ENCODE assay signal across 8 mouse cellular contexts in genomic region chr10:89685391-89686138, GRCm38 (mm10). TPM values are rescaled to one million over a fixed set of nuclear protein-coding genes. Genes with fewer than 3 reads are reported as not detected.
A peak's percentile ranks its signal among the peaks of the same experiment; 100 is the strongest.
DNase-seq lines count a peak whose midpoint lies in the region; ATAC-seq lines count a peak whose summit lies in the region.

No protein-coding gene starts in this region.

- peak overlapping the region; percentile 69 for H3K4me2 ChIP-seq in forebrain, embryonic 15.5 days (replicated peaks)
- H3K4me2 ChIP-seq in midbrain, embryonic 12.5 days (replicated peaks): peak overlapping the region; percentile 89

- under 1% methylated on average over 51 of the region's 51 CpGs for WGBS in forebrain, embryonic 15.5 days
- 1% methylated on average over 48 of the region's 51 CpGs for WGBS in midbrain, embryonic 12.5 days

- intact Hi-C loops in gastrocnemius, postnatal 14 days (cut with DNase I; ENCODE audit: low total_unique reads): no loop called here

- DNase-seq in gastrocnemius, postnatal 14 days: peak; percentile 23
- no peak for DNase-seq in gastrocnemius, adult 18-20 months (ENCODE audit: low spot score)
- DNase-seq in urinary bladder, postnatal 4 days (ENCODE audit: low spot score in 2 of 2): peak; percentile 18 to 60
- DNase-seq in urinary bladder, adult 2 months (ENCODE audit: low spot score): no peak
- DNase-seq in kidney, postnatal 36 days: peak; percentile 62 to 70
- DNase-seq in right cerebral cortex, postnatal 36 days (ENCODE audit: low spot score in 2 of 2): no peak

- peaks cover 28% of the 10 kb centered on the region for H3K4me1 ChIP-seq in forebrain, embryonic 15.5 days
- H3K4me1 ChIP-seq in midbrain, embryonic 12.5 days: peaks cover 18% of the 10 kb centered on the region

- H3K36me3 ChIP-seq in forebrain, embryonic 15.5 days: no peaks in the 10 kb centered on the region
- H3K36me3 ChIP-seq in midbrain, embryonic 12.5 days: 0 out of 2 replicates have a peak, but pooled peaks cover 5% of the 10 kb centered on the region

- H3K27me3 ChIP-seq in forebrain, embryonic 15.5 days: no peaks in the 10 kb centered on the region
- H3K27me3 ChIP-seq in midbrain, embryonic 12.5 days: peaks cover 4% of the 10 kb centered on the region; the same call in 1 of the 2 replicates

- ATAC-seq in forebrain, embryonic 15.5 days (replicated peaks): no peak; the same call in 1 of the 2 replicates
- no peak; the same call in 1 of the 2 replicates for ATAC-seq in midbrain, embryonic 12.5 days (ENCODE audit: low FRiP score, low read depth)

- peak overlapping the region; percentile 72 for H3K9ac ChIP-seq in forebrain, embryonic 15.5 days (replicated peaks)
- H3K9ac ChIP-seq in midbrain, embryonic 12.5 days (replicated peaks): peak overlapping the region; percentile 97

- peak overlapping the region; percentile 57 for H3K4me3 ChIP-seq in forebrain, embryonic 15.5 days
- peak overlapping the region; percentile 100 for H3K4me3 ChIP-seq in midbrain, embryonic 12.5 days

- H3K9me3 ChIP-seq in forebrain, embryonic 15.5 days: no peaks in the 10 kb centered on the region
- no peaks in the 10 kb centered on the region for H3K9me3 ChIP-seq in midbrain, embryonic 12.5 days

- peak overlapping the region; percentile 55 for H3K27ac ChIP-seq in forebrain, embryonic 15.5 days (replicated peaks)
- peak overlapping the region; percentile 77 for H3K27ac ChIP-seq in midbrain, embryonic 12.5 days (replicated peaks)

RNA-seq across cellular contexts. Expression of gene Scyl2, which starts 0.5 kb away (rescaled TPM):
- total RNA-seq in gastrocnemius, postnatal 14 days (2021): 10 to 100 TPM; 11.4 to 13.6 TPM
- total RNA-seq in gastrocnemius, adult 18-20 months (2021): 10 to 100 TPM; 12.3 to 12.9 TPM
- polyA plus RNA-seq in urinary bladder, adult 2 months (2012; rRNA removed): 26.2 and 27.9 TPM in 2 replicates
- polyA plus RNA-seq in forebrain, embryonic 15.5 days (2015; fragmentation: Nextera tagmentation; extraction: Ambion mirVana): 9.0 and 9.2 TPM in 2 replicates
- 13.5 and 13.9 TPM in 2 replicates for polyA plus RNA-seq in midbrain, embryonic 12.5 days (2016; fragmentation: Nextera tagmentation; extraction: Ambion mirVana)

RNA-seq across cellular contexts. Expression of gene Actr6, which starts 46.5 kb away (rescaled TPM):
- total RNA-seq in gastrocnemius, postnatal 14 days (2021): 1 to 10 TPM; 4.6 to 8.2 TPM
- total RNA-seq in gastrocnemius, adult 18-20 months (2021): 1 to 10 TPM; 5.5 to 7.7 TPM
- polyA plus RNA-seq in urinary bladder, adult 2 months (2012; rRNA removed): 12.0 and 14.4 TPM in 2 replicates
- polyA plus RNA-seq in forebrain, embryonic 15.5 days (2015; fragmentation: Nextera tagmentation; extraction: Ambion mirVana): 64.7 and 67.1 TPM in 2 replicates
- polyA plus RNA-seq in midbrain, embryonic 12.5 days (2016; fragmentation: Nextera tagmentation; extraction: Ambion mirVana): 41.6 and 43.7 TPM in 2 replicates

RNA-seq across cellular contexts. Expression of gene Uhrf1bp1l, which starts 59.2 kb away (rescaled TPM):
- 10 to 100 TPM in 1 of 2 experiments, 1 to 10 TPM in 1; 9.8 to 12.9 TPM for total RNA-seq in gastrocnemius, postnatal 14 days (2021)
- total RNA-seq in gastrocnemius, adult 18-20 months (2021): 10 to 100 TPM; 13.2 to 21.6 TPM
- polyA plus RNA-seq in urinary bladder, adult 2 months (2012; rRNA removed): 42.7 and 43.8 TPM in 2 replicates
- 27.7 and 28.1 TPM in 2 replicates for polyA plus RNA-seq in forebrain, embryonic 15.5 days (2015; fragmentation: Nextera tagmentation; extraction: Ambion mirVana)
- polyA plus RNA-seq in midbrain, embryonic 12.5 days (2016; fragmentation: Nextera tagmentation; extraction: Ambion mirVana): 32.8 and 33.0 TPM in 2 replicates

Comparison
In these comparisons a context has a peak if more than half of its experiments do, and no peak if none do; other contexts are left out.
1. DNase-seq: peak in gastrocnemius, postnatal 14 days (single experiment), urinary bladder, postnatal 4 days (2 of 2) and kidney, postnatal 36 days (2 of 2); none in gastrocnemius, adult 18-20 months (single experiment), urinary bladder, adult 2 months (single experiment) and right cerebral cortex, postnatal 36 days (0 of 2).